25 mouse cellular contexts compared by ENCODE assay signal in the genomic region with DNA sequence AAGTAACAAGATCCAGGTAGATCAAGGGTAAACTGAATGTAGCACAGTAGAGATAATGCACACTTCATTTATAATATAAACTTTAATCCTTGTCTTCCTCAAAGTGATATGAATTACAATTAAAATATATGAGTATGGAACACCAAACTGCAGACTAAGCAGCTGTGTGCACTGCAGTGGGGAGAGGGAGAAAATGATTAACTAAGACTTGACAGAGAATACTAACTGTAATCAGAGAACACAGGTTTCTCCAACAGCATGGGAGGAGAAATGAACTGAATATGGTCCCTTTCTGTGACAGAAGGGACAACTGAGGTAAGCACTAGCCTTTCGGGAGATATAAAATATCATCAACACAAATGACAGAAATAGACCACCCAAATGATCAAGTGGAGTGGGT.
DNase-seq lines count a peak whose midpoint lies in the region; ATAC-seq and TF ChIP-seq lines count a peak whose summit lies in the region.
"Had no signal": no experiment of that assay in that cellular context is flagged by ENCODE, and none has a peak within 500 bp of the region (broad histone marks: within the 10 kb centered on the region; RNA-seq: fewer than 3 reads in every experiment).

No protein-coding gene starts in this region.

- TF ChIP-seq POLR2A in liver, adult 2 months (IDR thresholded peaks at IDR 0.05; ENCODE audit: extremely low read depth, insufficient read depth, low read length) = no peak

- peak; percentile 8 to 22 for DNase-seq in kidney, adult 8-10 months
- DNase-seq in liver, adult 2 months (ENCODE audit: extremely low read depth, low read depth, low spot score) = peak; percentile 49
- DNase-seq in liver = no peak
- DNase-seq: adrenal gland, adult 2 months; adrenal gland, postnatal 10 days; adrenal gland, postnatal 25 days; B cell, adult 2 months; cerebellum, adult 11 months; cerebellum, adult 18-20 months; cerebellum, adult 8-10 months; cerebellum, adult 9-11 months; cerebellum, postnatal 14 days; cerebellum, postnatal 36 days; embryo, embryonic 11 days had no signal

- WGBS in intestine, embryonic 16.5 days = 77% methylated on average over 1 of the region's 1 CpGs
- WGBS in intestine, postnatal 0 days = 72% methylated on average over 1 of the region's 1 CpGs
- 92% methylated on average over 1 of the region's 1 CpGs for WGBS in kidney, embryonic 15.5 days
- WGBS in kidney, embryonic 16.5 days = 96% methylated on average over 1 of the region's 1 CpGs
- 92% methylated on average over 1 of the region's 1 CpGs for WGBS in kidney, embryonic 14.5 days
- 89% methylated on average over 1 of the region's 1 CpGs for WGBS in liver, adult 2 months

- no peak overlapping the region for H3K4me3 ChIP-seq in intestine, embryonic 16.5 days (ENCODE audit: low read length)
- H3K4me3 ChIP-seq in intestine, postnatal 0 days (ENCODE audit: low read depth, low read length) = no peak overlapping the region
- no peak overlapping the region for H3K4me3 ChIP-seq in kidney, embryonic 15.5 days (replicated peaks)
- H3K4me3 ChIP-seq in kidney, embryonic 16.5 days (ENCODE audit: low read length) = no peak overlapping the region
- no peak overlapping the region for H3K4me3 ChIP-seq in kidney, embryonic 14.5 days (ENCODE audit: low read length)
- H3K4me3 ChIP-seq in liver, adult 2 months (ENCODE audit: insufficient read depth, low read depth, low read length) = no peak overlapping the region
- H3K4me3 ChIP-seq: embryonic facial prominence, embryonic 13.5 days; embryonic facial prominence, embryonic 15.5 days; forebrain, embryonic 13.5 days; forebrain, embryonic 15.5 days had no signal

- no peak for TF ChIP-seq CTCF in intestine, postnatal 0 days (IDR thresholded peaks at IDR 0.05; ENCODE audit: low read depth)
- TF ChIP-seq CTCF in liver, adult 2 months (IDR thresholded peaks at IDR 0.05; ENCODE audit: low read depth, low read length) = no peak

- no peaks in the 10 kb centered on the region for H3K27me3 ChIP-seq in intestine, embryonic 16.5 days (replicated peaks; ENCODE audit: control insufficient read depth, insufficient read depth, low read length)
- H3K27me3 ChIP-seq in intestine, postnatal 0 days (replicated peaks; ENCODE audit: control insufficient read depth, insufficient read depth, low read length) = no peaks in the 10 kb centered on the region
- H3K27me3 ChIP-seq in kidney, embryonic 15.5 days = no peaks in the 10 kb centered on the region
- no peaks in the 10 kb centered on the region for H3K27me3 ChIP-seq in kidney, embryonic 16.5 days (ENCODE audit: insufficient read depth, low read length)
- H3K27me3 ChIP-seq in kidney, embryonic 14.5 days (ENCODE audit: control insufficient read depth, insufficient read depth, low read length) = no peaks in the 10 kb centered on the region
- no peaks in the 10 kb centered on the region for H3K27me3 ChIP-seq in liver, adult 2 months (ENCODE audit: control insufficient read depth, insufficient read depth, low read length)
- H3K27me3 ChIP-seq: embryonic facial prominence, embryonic 13.5 days; embryonic facial prominence, embryonic 15.5 days; forebrain, embryonic 13.5 days; forebrain, embryonic 15.5 days had no signal

- H3K79me2 ChIP-seq in liver, adult 2 months (ENCODE audit: control insufficient read depth, insufficient read depth, low read length) = no peaks in the 10 kb centered on the region

- no peak overlapping the region for H3K27ac ChIP-seq in intestine, embryonic 16.5 days (ENCODE audit: low read length)
- H3K27ac ChIP-seq in intestine, postnatal 0 days (ENCODE audit: low read depth, low read length) = no peak overlapping the region
- no peak overlapping the region for H3K27ac ChIP-seq in kidney, embryonic 15.5 days
- H3K27ac ChIP-seq in kidney, embryonic 16.5 days (ENCODE audit: low read length) = no peak overlapping the region
- no peak overlapping the region for H3K27ac ChIP-seq in kidney, embryonic 14.5 days (ENCODE audit: low read depth, low read length)
- no peak overlapping the region for H3K27ac ChIP-seq in liver, adult 2 months (replicated peaks; ENCODE audit: insufficient read depth, low read depth, low read length)
- H3K27ac ChIP-seq: embryonic facial prominence, embryonic 13.5 days; embryonic facial prominence, embryonic 15.5 days; forebrain, embryonic 13.5 days; forebrain, embryonic 15.5 days had no signal

- H3K9me3 ChIP-seq in intestine, embryonic 16.5 days (ENCODE audit: control insufficient read depth, low read length) = no peaks in the 10 kb centered on the region
- H3K9me3 ChIP-seq in intestine, postnatal 0 days (ENCODE audit: control insufficient read depth) = no peaks in the 10 kb centered on the region
- no peaks in the 10 kb centered on the region for H3K9me3 ChIP-seq in kidney, embryonic 15.5 days (replicated peaks)
- H3K9me3 ChIP-seq in kidney, embryonic 16.5 days (ENCODE audit: low read length) = no peaks in the 10 kb centered on the region
- H3K9me3 ChIP-seq in kidney, embryonic 14.5 days (ENCODE audit: control insufficient read depth, low read length) = no peaks in the 10 kb centered on the region
- H3K9me3 ChIP-seq: embryonic facial prominence, embryonic 13.5 days; embryonic facial prominence, embryonic 15.5 days; forebrain, embryonic 13.5 days; forebrain, embryonic 15.5 days had no signal

- no peak overlapping the region for H3K9ac ChIP-seq in intestine, embryonic 16.5 days (ENCODE audit: low read depth, low read length)
- no peak overlapping the region for H3K9ac ChIP-seq in intestine, postnatal 0 days (ENCODE audit: low read depth, low read length)
- no peak overlapping the region for H3K9ac ChIP-seq in kidney, embryonic 15.5 days
- H3K9ac ChIP-seq in kidney, embryonic 16.5 days (replicated peaks; ENCODE audit: low read length) = no peak overlapping the region
- no peak overlapping the region for H3K9ac ChIP-seq in kidney, embryonic 14.5 days (ENCODE audit: low read depth, low read length)
- no peak overlapping the region for H3K9ac ChIP-seq in liver, adult 2 months (ENCODE audit: low read depth, low read length)
- H3K9ac ChIP-seq: embryonic facial prominence, embryonic 13.5 days; embryonic facial prominence, embryonic 15.5 days; forebrain, embryonic 13.5 days; forebrain, embryonic 15.5 days had no signal

- H3K4me1 ChIP-seq in intestine, embryonic 16.5 days (ENCODE audit: control insufficient read depth, insufficient read depth, low read length) = no peaks in the 10 kb centered on the region
- H3K4me1 ChIP-seq in intestine, postnatal 0 days (replicated peaks; ENCODE audit: control insufficient read depth, insufficient read depth, low read length) = no peaks in the 10 kb centered on the region
- H3K4me1 ChIP-seq in kidney, embryonic 15.5 days = no peaks in the 10 kb centered on the region
- no peaks in the 10 kb centered on the region for H3K4me1 ChIP-seq in kidney, embryonic 16.5 days (ENCODE audit: insufficient read depth, low read length)
- no peaks in the 10 kb centered on the region for H3K4me1 ChIP-seq in kidney, embryonic 14.5 days (ENCODE audit: control insufficient read depth, insufficient read depth, low read length)
- peaks cover 6% of the 10 kb centered on the region; the same call in 1 of the 2 replicates for H3K4me1 ChIP-seq in liver, adult 2 months (ENCODE audit: control insufficient read depth, insufficient read depth, low read length)
- H3K4me1 ChIP-seq: embryonic facial prominence, embryonic 13.5 days; embryonic facial prominence, embryonic 15.5 days; forebrain, embryonic 13.5 days; forebrain, embryonic 15.5 days had no signal

- H3K4me2 ChIP-seq in intestine, embryonic 16.5 days (ENCODE audit: low read depth, low read length) = no peak overlapping the region
- no peak overlapping the region for H3K4me2 ChIP-seq in intestine, postnatal 0 days (replicated peaks; ENCODE audit: low read depth)
- H3K4me2 ChIP-seq in kidney, embryonic 15.5 days = no peak overlapping the region
- no peak overlapping the region for H3K4me2 ChIP-seq in kidney, embryonic 16.5 days (replicated peaks; ENCODE audit: low read depth, low read length)
- H3K4me2 ChIP-seq in kidney, embryonic 14.5 days (replicated peaks; ENCODE audit: low read depth, low read length) = no peak overlapping the region
- H3K4me2 ChIP-seq: embryonic facial prominence, embryonic 13.5 days; embryonic facial prominence, embryonic 15.5 days; forebrain, embryonic 13.5 days; forebrain, embryonic 15.5 days had no signal

- no peaks in the 10 kb centered on the region for H3K36me3 ChIP-seq in intestine, embryonic 16.5 days (ENCODE audit: control insufficient read depth, insufficient read depth, low read length)
- H3K36me3 ChIP-seq in intestine, postnatal 0 days (ENCODE audit: control insufficient read depth, insufficient read depth) = no peaks in the 10 kb centered on the region
- no peaks in the 10 kb centered on the region for H3K36me3 ChIP-seq in kidney, embryonic 15.5 days
- no peaks in the 10 kb centered on the region for H3K36me3 ChIP-seq in kidney, embryonic 16.5 days (ENCODE audit: insufficient read depth, low read length)
- H3K36me3 ChIP-seq in kidney, embryonic 14.5 days (ENCODE audit: control insufficient read depth, insufficient read depth, low read length) = no peaks in the 10 kb centered on the region
- no peaks in the 10 kb centered on the region for H3K36me3 ChIP-seq in liver, adult 2 months (ENCODE audit: control insufficient read depth, insufficient read depth, low read length)
- H3K36me3 ChIP-seq: embryonic facial prominence, embryonic 13.5 days; embryonic facial prominence, embryonic 15.5 days; forebrain, embryonic 15.5 days; G1E had no signal

- peak; percentile 66; the same call in 1 of the 2 replicates for ATAC-seq in intestine, embryonic 16.5 days
- ATAC-seq in intestine, postnatal 0 days = no peak
- ATAC-seq in kidney, embryonic 15.5 days (replicated peaks; ENCODE audit: low FRiP score) = no peak
- ATAC-seq in kidney, embryonic 16.5 days (ENCODE audit: low FRiP score, low TSS enrichment) = 0 out of 2 replicates have a peak, but pooled peaks have one; percentile 51
- ATAC-seq in kidney, embryonic 14.5 days (ENCODE audit: low FRiP score, low TSS enrichment) = no peak
- ATAC-seq: CD4-positive, CD25-positive, alpha-beta regulatory T cell, adult 4 months; forebrain, embryonic 13.5 days; forebrain, embryonic 15.5 days had no signal

Comparison
In these comparisons a context has a peak if more than half of its experiments do, and no peak if none do; other contexts are left out.
1. ATAC-seq: peak in intestine, embryonic 16.5 days (single experiment) and kidney, embryonic 16.5 days (single experiment); none in intestine, postnatal 0 days (single experiment), kidney, embryonic 15.5 days (single experiment) and kidney, embryonic 14.5 days (single experiment).